Mouse (Mus musculus) kidney, postnatal 0 days (tissue): ENCODE measurements around the gene Gbp8. TPM values are rescaled to one million over a fixed set of nuclear protein-coding genes. Genes with fewer than 3 reads are reported as not detected.
"Not testable (repeated sequence)": the region's sequence is repeated elsewhere in the genome, so short reads cannot be mapped to it uniquely, and the experiment has no call there.

Experiments
- ATAC-seq: fragments of 200-750 bp; cut with Nextera tagmentation; replicated peaks from 2 replicates; pipeline ENCODE4 v1.8.0; 2017; ENCODE audit warnings: low read depth, moderate number of reproducible peaks, moderate TSS enrichment, moderate library complexity; ENCODE audit not compliant: low FRiP score
- DNase-seq: peaks from one replicate; pipeline ENCODE4 v3.0.0-alpha.2; 2016; ENCODE audit warnings: low spot score
- H3K27ac ChIP-seq: fragments of 300-500 bp; sonication (generic); 2 replicates; pipeline ENCODE4 v1.5.1; 2014; ENCODE audit warnings: mild to moderate bottlenecking
- H3K27me3 ChIP-seq: fragments of 300-500 bp; sonication (generic); 2 replicates; pipeline ENCODE4 v1.6.1; 2014; ENCODE audit warnings: low read length, mixed read lengths; ENCODE audit not compliant: insufficient read depth
- H3K36me3 ChIP-seq: fragments of 300-500 bp; sonication (generic); 2 replicates; pipeline ENCODE4 v1.6.1; 2014; ENCODE audit warnings: low read length, mixed read lengths; ENCODE audit not compliant: insufficient read depth
- H3K4me1 ChIP-seq: fragments of 300-500 bp; sonication (generic); replicated peaks from 2 replicates; pipeline ENCODE4 v1.6.1; 2014; ENCODE audit warnings: antibody characterized with exemption, low read length, mixed read lengths; ENCODE audit not compliant: insufficient read depth
- H3K4me2 ChIP-seq: fragments of 300-500 bp; sonication (generic); 2 replicates; pipeline ENCODE4 v1.6.1; 2014; ENCODE audit warnings: mild to moderate bottlenecking, low read length, moderate library complexity, mixed read lengths
- H3K4me3 ChIP-seq: fragments of 300-500 bp; sonication (generic); replicated peaks from 2 replicates; pipeline ENCODE4 v1.5.1; 2014; ENCODE audit warnings: low read depth, low read length
- H3K9ac ChIP-seq: fragments of 300-500 bp; sonication (generic); 2 replicates; pipeline ENCODE4 v1.6.1; 2014; ENCODE audit warnings: low read depth, low read length
- H3K9me3 ChIP-seq: fragments of 300-500 bp; sonication (generic); replicated peaks from 2 replicates; pipeline ENCODE4 v1.6.1; 2016; ENCODE audit warnings: low read length, inconsistent platforms, mixed read lengths
- CTCF ChIP-seq: IDR thresholded peaks from 2 replicates; pipeline ENCODE4 v1.5.1; 2016; ENCODE audit warnings: antibody characterized with exemption, low read depth, mild to moderate bottlenecking, moderate library complexity
- WGBS: fragments of 180-500 bp; shearing (Covaris S2); extraction: QIAGEN DNeasy Blood & Tissue Kit; methylation state at CpG from one replicate; pipeline ENCODE4 v1.1.7; 2014; 5-methylcytosine and 5-hydroxymethylcytosine counted together
- polyA plus RNA-seq: library from polyadenylated mRNA; unstranded; fragments of >200 nt; fragmentation: Nextera tagmentation; extraction: Ambion mirVana; gene quantifications from 2 replicates; pipeline ENCODE4 v1.2.1, GENCODE M21; 2015

The Gbp8 gene
- polyA plus RNA-seq, 1 experiment from 2014 or later = 0.30 TPM

DNA sequence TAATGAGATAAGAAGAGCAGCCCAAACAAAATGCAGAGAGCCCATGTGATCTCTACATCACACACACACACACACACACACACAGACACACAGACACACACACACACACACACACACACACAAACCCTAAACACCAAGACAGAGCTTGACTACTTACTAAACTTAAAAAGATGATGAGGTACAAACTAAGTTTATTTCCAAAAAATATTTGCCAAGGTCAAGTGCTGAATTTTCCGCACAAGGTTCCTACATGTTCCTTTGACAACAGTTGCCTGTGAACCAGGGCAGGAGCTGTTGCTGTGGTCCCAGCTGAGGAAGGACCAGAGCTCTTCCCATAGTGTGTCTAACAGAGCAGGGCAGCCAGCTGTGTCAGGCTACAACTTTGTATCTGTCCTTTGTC lies 434 bp downstream of the Gbp8 start:
- DNase-seq (no peak), ATAC-seq (no peak)
- no peak overlapping the region for H3K27ac ChIP-seq
- no peak overlapping the region for H3K4me3 ChIP-seq
- no peaks in the 10 kb centered on the region for H3K9me3 ChIP-seq
- no peaks in the 10 kb centered on the region for H3K36me3 ChIP-seq
- H3K27me3 ChIP-seq = no peaks in the 10 kb centered on the region
- H3K4me1 ChIP-seq = no peaks in the 10 kb centered on the region
- no peak for TF ChIP-seq CTCF
- H3K4me2 ChIP-seq = no peak overlapping the region
- WGBS = 85% methylated on average over 1 of the region's 1 CpGs
- no peak overlapping the region for H3K9ac ChIP-seq

GRCm38 (mm10) chr5:105136706-105137304 lies 2.5 kb downstream of the Gbp8 start:
- not testable (repeated sequence) for H3K36me3 ChIP-seq, H3K4me3 ChIP-seq, H3K9me3 ChIP-seq, H3K27ac ChIP-seq, H3K4me1 ChIP-seq, H3K27me3 ChIP-seq, H3K4me2 ChIP-seq, DNase-seq, ATAC-seq, H3K9ac ChIP-seq
- WGBS = 74% methylated on average over 3 of the region's 3 CpGs

DNA sequence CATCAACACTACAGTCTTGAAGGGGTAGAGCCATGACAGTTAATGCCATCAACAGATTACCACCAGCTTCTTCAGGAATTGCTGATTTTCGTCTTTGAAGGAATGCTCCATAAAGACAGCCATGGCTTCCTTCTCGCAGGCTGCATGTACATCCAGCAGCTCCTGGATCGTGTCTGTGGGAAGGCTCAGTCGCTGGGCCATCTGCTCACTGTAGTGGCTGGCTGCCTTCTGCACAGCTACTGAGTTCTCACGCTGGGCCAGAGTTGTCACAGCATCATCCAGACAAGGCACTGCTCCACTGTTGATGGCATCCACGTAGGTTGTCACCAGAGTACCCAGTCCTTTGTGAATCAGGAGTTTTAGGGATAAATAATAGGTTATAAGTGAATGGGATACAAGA lies 17.6 kb downstream of the Gbp8 start:
- H3K4me1 ChIP-seq, H3K4me2 ChIP-seq, DNase-seq, H3K9me3 ChIP-seq, ATAC-seq, H3K27me3 ChIP-seq, H3K27ac ChIP-seq, H3K9ac ChIP-seq, H3K36me3 ChIP-seq, H3K4me3 ChIP-seq: not testable (repeated sequence)
- WGBS = 86% methylated on average over 6 of the region's 6 CpGs

DNA sequence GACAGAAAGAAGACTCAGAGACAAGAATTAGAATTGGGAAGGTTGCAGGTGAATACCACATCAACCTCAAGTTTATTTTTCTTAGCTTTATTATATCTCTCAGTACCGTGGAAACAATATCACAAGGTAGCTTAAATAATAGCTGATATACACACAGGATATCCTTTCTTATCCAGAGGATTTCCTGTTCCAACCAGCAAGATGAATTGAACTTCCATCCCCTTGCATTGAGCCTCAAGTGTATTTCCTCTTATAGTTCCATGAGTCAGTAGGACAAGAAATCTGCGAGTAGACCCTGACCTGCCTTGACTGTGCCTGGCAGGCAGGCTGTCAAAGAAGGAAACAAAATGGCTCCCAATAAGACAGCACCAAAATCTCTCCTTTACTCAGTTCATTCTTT lies 23.6 kb downstream of the Gbp8 start:
- no peaks in the 10 kb centered on the region for H3K9me3 ChIP-seq
- ATAC-seq (no peak), DNase-seq (no peak)
- H3K9ac ChIP-seq = no peak overlapping the region
- no peaks in the 10 kb centered on the region for H3K36me3 ChIP-seq
- no peaks in the 10 kb centered on the region for H3K4me1 ChIP-seq
- 70% methylated on average over 2 of the region's 2 CpGs for WGBS
- H3K4me3 ChIP-seq = no peak overlapping the region
- H3K27ac ChIP-seq = no peak overlapping the region
- H3K27me3 ChIP-seq = no peaks in the 10 kb centered on the region
- no peak overlapping the region for H3K4me2 ChIP-seq
- no peak for TF ChIP-seq CTCF

DNA sequence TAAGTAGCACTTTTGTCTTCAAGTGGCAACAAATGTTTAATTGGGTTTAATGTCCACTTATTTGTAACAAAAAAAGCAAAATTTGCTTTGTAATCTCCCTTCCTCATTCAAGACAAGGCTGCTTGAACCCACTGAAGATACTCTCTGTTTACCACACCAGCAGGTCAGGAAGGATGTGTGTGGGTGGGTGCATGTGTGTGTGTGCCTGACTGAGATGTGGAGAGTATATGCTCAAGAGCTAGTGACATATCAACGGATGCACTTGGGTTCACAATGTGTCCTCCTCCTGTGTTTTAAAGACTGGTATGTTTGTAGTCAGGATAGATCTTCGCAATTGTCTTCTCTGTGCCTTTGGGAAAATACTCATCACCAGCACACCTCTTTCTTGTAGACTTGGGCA lies 24.6 kb downstream of the Gbp8 start:
- H3K27ac ChIP-seq = no peak overlapping the region
- no peaks in the 10 kb centered on the region for H3K4me1 ChIP-seq
- no peaks in the 10 kb centered on the region for H3K36me3 ChIP-seq
- ATAC-seq = no peak
- no peak overlapping the region for H3K9ac ChIP-seq
- no peaks in the 10 kb centered on the region for H3K9me3 ChIP-seq
- TF ChIP-seq CTCF = no peak
- H3K4me2 ChIP-seq = no peak overlapping the region
- no peaks in the 10 kb centered on the region for H3K27me3 ChIP-seq
- DNase-seq = no peak
- no peak overlapping the region for H3K4me3 ChIP-seq
- 74% methylated on average over 2 of the region's 2 CpGs for WGBS

GRCm38 (mm10) chr5:105113656-105114055 lies 25.7 kb downstream of the Gbp8 start:
- no peak overlapping the region for H3K4me2 ChIP-seq
- H3K9ac ChIP-seq = no peak overlapping the region
- H3K9me3 ChIP-seq = no peaks in the 10 kb centered on the region
- no peaks in the 10 kb centered on the region for H3K36me3 ChIP-seq
- H3K27me3 ChIP-seq = no peaks in the 10 kb centered on the region
- DNase-seq = no peak
- TF ChIP-seq CTCF = no peak
- no peak overlapping the region for H3K4me3 ChIP-seq
- WGBS = 89% methylated on average over 5 of the region's 5 CpGs
- no peaks in the 10 kb centered on the region for H3K4me1 ChIP-seq
- no peak overlapping the region for H3K27ac ChIP-seq
- ATAC-seq = no peak

GRCm38 (mm10) chr5:105110271-105110852 lies 29.0 kb downstream of the Gbp8 start:
- DNase-seq = peak; percentile 62

GRCm38 (mm10) chr5:105109775-105110174 lies 29.6 kb downstream of the Gbp8 start:
- not testable (repeated sequence) for ATAC-seq, H3K4me1 ChIP-seq

More at GRCm38 (mm10) chr5:105110271-105110852, 29.0 kb downstream of the Gbp8 start:
- WGBS = 17% methylated on average over 4 of the region's 4 CpGs
- peak overlapping the region; percentile 57 for H3K27ac ChIP-seq
- H3K4me1 ChIP-seq, H3K4me2 ChIP-seq, H3K9me3 ChIP-seq, H3K9ac ChIP-seq, H3K36me3 ChIP-seq, H3K27me3 ChIP-seq, H3K4me3 ChIP-seq: not testable (repeated sequence)
- ATAC-seq = 0 out of 2 replicates have a peak, but pooled peaks have one; percentile 68

GRCm38 (mm10) chr5:105105689-105106088 lies 33.7 kb downstream of the Gbp8 start:
- H3K4me3 ChIP-seq, DNase-seq, H3K4me1 ChIP-seq, H3K27me3 ChIP-seq, H3K9me3 ChIP-seq, H3K36me3 ChIP-seq, H3K9ac ChIP-seq, ATAC-seq, H3K27ac ChIP-seq, H3K4me2 ChIP-seq: not testable (repeated sequence)
- WGBS = 80% methylated on average over 2 of the region's 2 CpGs

More at GRCm38 (mm10) chr5:105109775-105110174, 29.6 kb downstream of the Gbp8 start:
- not testable (repeated sequence) for H3K4me3 ChIP-seq, H3K36me3 ChIP-seq, H3K9ac ChIP-seq, H3K27me3 ChIP-seq, DNase-seq, H3K9me3 ChIP-seq
- WGBS = 48% methylated on average over 1 of the region's 1 CpGs
- peak overlapping the region; percentile 57; the same call in 1 of the 2 replicates for H3K27ac ChIP-seq
- peak overlapping the region; percentile 28 for H3K4me2 ChIP-seq
